Mouse (Mus musculus) heart, embryonic 12.5 days (tissue): ENCODE data around the gene Zbtb5. TPM values are rescaled to one million over a fixed set of nuclear protein-coding genes. Genes with fewer than 3 reads are reported as not detected.
"Not testable (repeated sequence)": the region's sequence is repeated elsewhere in the genome, so short reads cannot be mapped to it uniquely, and the experiment has no call there.

Source experiments
- ATAC-seq: fragments of 200-750 bp; cut with Nextera tagmentation; 2 replicates; pipeline ENCODE4 v1.8.0; 2017; ENCODE audit warnings: moderate TSS enrichment, moderate library complexity; ENCODE audit not compliant: insufficient number of reproducible peaks, low FRiP score
- H3K27ac ChIP-seq: fragments of 300-500 bp; sonication (generic); 2 replicates; pipeline ENCODE4 v1.5.1; 2016; ENCODE audit warnings: mild to moderate bottlenecking, moderate library complexity; ENCODE audit not compliant: poor library complexity, severe bottlenecking
- H3K27me3 ChIP-seq: fragments of 300-500 bp; sonication (generic); replicated peaks from 2 replicates; pipeline ENCODE4 v1.6.1; 2016; ENCODE audit warnings: mild to moderate bottlenecking, moderate library complexity
- H3K36me3 ChIP-seq: fragments of 300-500 bp; sonication (generic); 2 replicates; pipeline ENCODE4 v1.6.1; 2016; ENCODE audit warnings: mild to moderate bottlenecking, moderate library complexity
- H3K4me1 ChIP-seq: fragments of 300-500 bp; sonication (generic); replicated peaks from 2 replicates; pipeline ENCODE4 v1.6.1; 2016; ENCODE audit warnings: mild to moderate bottlenecking
- H3K4me2 ChIP-seq: fragments of 300-500 bp; sonication (generic); 2 replicates; pipeline ENCODE4 v1.6.1; 2016; ENCODE audit warnings: mild to moderate bottlenecking, moderate library complexity
- H3K4me3 ChIP-seq: fragments of 300-500 bp; sonication (generic); 2 replicates; pipeline ENCODE4 v1.5.1; 2016; ENCODE audit warnings: mild to moderate bottlenecking
- H3K9ac ChIP-seq: fragments of 300-500 bp; sonication (generic); 2 replicates; pipeline ENCODE4 v1.6.1; 2016; ENCODE audit warnings: mild to moderate bottlenecking, moderate library complexity
- H3K9me3 ChIP-seq: fragments of 300-500 bp; sonication (generic); replicated peaks from 2 replicates; pipeline ENCODE4 v1.6.1; 2016; ENCODE audit warnings: mild to moderate bottlenecking, moderate library complexity
- WGBS: fragments of 180-500 bp; shearing (Covaris S2); methylation state at CpG from one replicate; pipeline ENCODE4 v1.1.7; 2016; 5-methylcytosine and 5-hydroxymethylcytosine counted together
- polyA plus RNA-seq: library from polyadenylated mRNA; unstranded; fragments of >200 nt; fragmentation: Nextera tagmentation; extraction: Ambion mirVana; gene quantifications from 2 replicates; pipeline ENCODE4 v1.2.1, GENCODE M21; 2016

Zbtb5 gene
- polyA plus RNA-seq, 1 experiment from 2014 or later: 20.4 TPM

DNA sequence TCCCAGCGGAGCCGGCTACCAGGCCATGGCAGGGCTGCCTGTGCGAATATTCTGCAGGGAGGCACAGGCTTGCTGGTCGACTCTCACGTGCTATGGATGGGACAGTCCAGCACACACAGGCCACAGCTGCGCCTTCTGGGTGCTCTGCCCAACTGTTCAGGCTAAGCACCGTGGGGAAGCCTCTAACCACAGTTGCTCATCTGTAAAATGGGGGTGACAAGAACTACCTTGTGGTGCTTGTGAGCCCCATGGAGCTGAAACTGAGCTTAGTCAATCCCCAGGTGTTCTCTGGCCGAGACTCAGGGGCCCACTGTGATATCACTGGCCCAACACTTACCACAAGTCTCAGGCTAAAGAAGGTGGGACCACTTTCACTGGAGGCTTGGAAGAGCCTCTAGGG lies 44.8 kb downstream of the Zbtb5 start:
- Histone ChIP-seq H3K4me1 (no peaks in the 10 kb centered on the region), H3K9ac (no peak overlapping the region), H3K27ac (no peak overlapping the region), H3K4me2 (no peak overlapping the region), H3K27me3 (no peaks in the 10 kb centered on the region; the same call in 1 of the 2 replicates), H3K9me3 (no peaks in the 10 kb centered on the region), H3K4me3 (no peak overlapping the region), H3K36me3 (no peaks in the 10 kb centered on the region)
- WGBS: 81% methylated on average over 8 of the region's 8 CpGs
- ATAC-seq: no peak; the same call in 1 of the 2 replicates

DNA sequence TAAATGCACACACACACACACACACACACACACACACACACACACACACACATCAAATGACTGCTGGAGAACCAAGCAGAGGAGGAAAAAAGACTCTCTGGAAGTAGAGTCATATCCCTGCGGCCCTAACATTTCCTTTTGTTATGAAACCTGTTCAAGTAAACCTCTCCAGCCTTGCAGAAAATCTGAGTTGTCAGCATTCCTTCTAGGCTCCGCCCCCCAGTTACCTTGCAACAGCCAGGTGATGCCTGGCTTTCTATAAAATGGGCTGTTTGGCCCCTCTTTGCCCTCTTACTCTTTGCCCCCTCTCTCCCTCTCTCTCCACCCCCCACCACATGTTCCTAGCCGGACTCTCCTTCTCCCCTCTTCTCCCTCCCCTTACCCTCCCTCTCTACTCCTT lies 46.5 kb downstream of the Zbtb5 start:
- no peak overlapping the region for H3K4me3 ChIP-seq
- H3K27ac ChIP-seq: no peak overlapping the region
- H3K9ac ChIP-seq: no peak overlapping the region
- H3K9me3 ChIP-seq: no peaks in the 10 kb centered on the region
- ATAC-seq: no peak
- no peaks in the 10 kb centered on the region for H3K4me1 ChIP-seq
- H3K36me3 ChIP-seq: no peaks in the 10 kb centered on the region
- 78% methylated on average over 3 of the region's 3 CpGs for WGBS
- H3K4me2 ChIP-seq: no peak overlapping the region
- H3K27me3 ChIP-seq: no peaks in the 10 kb centered on the region; the same call in 1 of the 2 replicates

DNA sequence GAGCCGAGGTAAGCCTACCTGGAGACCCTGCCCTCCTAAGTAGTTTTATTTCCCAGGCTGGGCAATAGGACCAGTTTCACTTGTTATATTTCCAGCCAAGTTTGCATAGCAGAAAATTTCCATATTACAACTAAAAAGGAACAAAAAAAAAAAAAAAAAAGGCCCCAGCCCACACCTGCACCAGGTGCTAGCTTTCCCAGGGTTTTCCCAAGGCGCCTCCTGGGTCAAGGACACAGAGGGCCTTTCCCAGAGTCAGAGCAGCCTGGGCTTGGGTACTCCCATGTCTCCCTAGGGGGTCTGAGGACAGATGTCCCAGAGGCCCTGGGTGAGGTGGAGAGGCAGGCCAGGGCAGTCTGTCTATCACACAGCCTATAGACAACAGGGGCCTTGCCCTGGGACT lies 47.0 kb downstream of the Zbtb5 start:
- Histone ChIP-seq H3K27ac (no peak overlapping the region), H3K9me3 (no peaks in the 10 kb centered on the region), H3K4me3 (no peak overlapping the region), H3K27me3 (no peaks in the 10 kb centered on the region; the same call in 1 of the 2 replicates), H3K4me1 (no peaks in the 10 kb centered on the region), H3K9ac (no peak overlapping the region), H3K36me3 (no peaks in the 10 kb centered on the region), H3K4me2 (no peak overlapping the region)
- 79% methylated on average over 2 of the region's 2 CpGs for WGBS
- ATAC-seq: no peak

DNA sequence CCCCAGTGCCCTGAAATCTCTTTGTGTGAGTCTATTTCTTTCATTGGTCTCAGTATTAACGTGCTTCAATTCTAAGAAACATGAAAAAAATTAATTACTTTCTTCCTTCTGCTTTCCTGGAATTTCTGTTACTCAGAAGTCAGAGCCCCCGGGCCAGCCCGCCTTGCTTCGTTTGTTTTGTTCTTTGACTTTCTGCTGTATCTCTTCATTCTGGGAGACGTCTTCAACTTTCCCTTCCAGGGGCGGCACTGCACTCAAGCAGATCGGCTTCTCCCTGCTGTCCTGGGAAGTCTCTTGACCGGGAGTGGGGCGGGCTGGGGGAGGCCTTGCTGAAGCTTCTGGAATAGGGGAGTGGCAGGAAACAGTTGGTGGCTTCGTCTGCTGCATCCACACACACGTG lies 49.1 kb downstream of the Zbtb5 start:
- Histone ChIP-seq H3K4me3 (no peak overlapping the region), H3K36me3 (no peaks in the 10 kb centered on the region)
- ATAC-seq: no peak

DNA sequence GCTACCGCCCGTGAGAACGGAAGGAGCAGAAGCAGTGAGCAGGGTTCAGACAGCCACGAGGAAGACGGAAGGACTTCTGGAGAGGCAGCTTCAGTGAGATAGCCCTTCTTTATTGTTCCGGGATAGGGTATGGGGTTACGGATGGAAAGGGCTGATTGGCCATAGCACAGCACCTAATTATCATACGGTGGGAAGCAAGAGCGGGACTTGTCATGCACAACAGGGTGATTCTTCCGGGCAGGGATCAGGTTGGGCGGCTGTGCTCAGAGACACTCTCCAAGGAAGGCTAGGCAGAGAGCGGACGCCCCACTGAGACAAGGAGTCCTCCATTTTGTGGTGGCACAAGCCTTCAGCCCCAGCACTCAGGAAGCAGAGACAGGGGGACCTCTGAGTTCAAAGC lies 53.0 kb downstream of the Zbtb5 start:
- Histone ChIP-seq H3K4me2 (no peak overlapping the region), H3K4me1 (no peaks in the 10 kb centered on the region), H3K4me3 (no peak overlapping the region), H3K27ac (no peak overlapping the region), H3K9ac (no peak overlapping the region), H3K36me3 (no peaks in the 10 kb centered on the region), H3K9me3 (no peaks in the 10 kb centered on the region), H3K27me3 (no peaks in the 10 kb centered on the region)
- ATAC-seq: no peak
- 86% methylated on average over 13 of the region's 13 CpGs for whole genome bisulfite sequencing

More for the DNA sequence above, 49.1 kb downstream of the Zbtb5 start:
- Histone ChIP-seq H3K4me1 (no peaks in the 10 kb centered on the region), H3K27ac (no peak overlapping the region), H3K4me2 (no peak overlapping the region), H3K9me3 (no peaks in the 10 kb centered on the region), H3K27me3 (no peaks in the 10 kb centered on the region; the same call in 1 of the 2 replicates), H3K9ac (no peak overlapping the region)
- 66% methylated on average over 11 of the region's 11 CpGs for WGBS

DNA sequence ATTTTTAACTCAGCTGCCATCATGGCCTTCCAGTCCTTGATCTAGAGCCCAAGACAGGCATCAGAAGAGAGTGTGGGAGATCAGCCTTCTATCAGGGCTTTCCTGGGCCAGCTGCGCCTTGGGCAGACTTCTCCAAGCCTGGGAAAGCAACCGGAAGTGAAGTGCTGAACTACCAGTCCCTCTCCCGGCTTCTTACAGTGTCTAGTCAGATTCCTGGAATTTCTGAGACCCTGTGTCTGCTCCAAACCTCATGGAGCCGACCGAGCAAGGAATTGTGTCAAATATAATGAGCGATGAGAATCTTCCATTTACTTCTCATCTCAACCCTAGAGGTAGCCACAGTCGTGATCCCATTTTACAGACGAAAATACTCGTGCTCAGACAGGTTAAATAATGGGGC lies 53.4 kb downstream of the Zbtb5 start:
- no peaks in the 10 kb centered on the region for H3K36me3 ChIP-seq
- H3K27ac ChIP-seq: no peak overlapping the region
- no peaks in the 10 kb centered on the region for H3K9me3 ChIP-seq
- H3K4me2 ChIP-seq: no peak overlapping the region
- no peak overlapping the region for H3K9ac ChIP-seq
- WGBS: 77% methylated on average over 9 of the region's 9 CpGs
- no peaks in the 10 kb centered on the region for H3K4me1 ChIP-seq
- H3K4me3 ChIP-seq: no peak overlapping the region
- H3K27me3 ChIP-seq: no peaks in the 10 kb centered on the region
- ATAC-seq: no peak

DNA sequence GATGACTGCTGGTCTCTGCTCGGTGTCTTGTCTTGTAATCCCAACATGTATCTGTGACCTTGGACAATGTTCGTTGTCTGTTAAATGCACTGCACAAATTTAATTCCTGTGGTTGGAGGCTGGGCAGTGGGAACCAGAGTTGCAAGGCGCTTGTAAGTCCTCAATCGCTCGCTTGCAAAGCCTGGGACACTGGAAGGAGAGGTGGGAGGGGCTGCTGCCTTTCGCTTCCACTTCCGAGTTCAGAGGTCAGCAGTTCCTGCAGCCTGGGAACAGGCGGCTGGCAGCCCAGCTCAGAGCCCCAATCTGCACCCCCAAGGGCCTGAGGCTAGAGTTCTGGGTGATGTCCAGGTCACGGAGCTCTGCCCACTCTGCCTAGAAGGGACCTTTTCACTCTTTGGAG lies 59.2 kb downstream of the Zbtb5 start:
- 68% methylated on average over 9 of the region's 9 CpGs for WGBS
- no peak overlapping the region for H3K4me2 ChIP-seq
- H3K9ac ChIP-seq: no peak overlapping the region
- H3K4me1 ChIP-seq: no peaks in the 10 kb centered on the region
- H3K27me3 ChIP-seq: no peaks in the 10 kb centered on the region
- H3K4me3 ChIP-seq: no peak overlapping the region
- H3K36me3 ChIP-seq: no peaks in the 10 kb centered on the region
- no peak for ATAC-seq
- H3K9me3 ChIP-seq: no peaks in the 10 kb centered on the region
- no peak overlapping the region for H3K27ac ChIP-seq

DNA sequence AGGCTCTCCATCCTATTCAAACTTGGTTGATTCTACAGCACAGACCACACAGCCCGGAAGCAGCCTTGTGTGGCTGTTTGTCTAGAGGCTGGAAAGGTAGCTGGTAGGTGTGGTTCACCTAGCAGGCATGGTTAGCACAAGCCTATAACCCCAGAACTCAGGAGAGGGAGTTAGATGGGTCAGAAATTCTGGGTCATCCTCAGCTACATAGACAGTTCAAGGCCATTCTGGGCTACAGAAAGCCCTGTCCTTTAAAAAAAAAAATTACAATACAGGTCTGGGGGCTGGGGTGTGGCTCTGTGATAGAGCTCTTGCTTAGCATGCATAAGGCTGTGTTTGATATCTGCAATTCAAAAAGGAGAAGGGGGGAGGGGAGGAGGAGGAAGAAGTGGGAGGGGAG lies 63.9 kb downstream of the Zbtb5 start:
- 76% methylated on average over 1 of the region's 1 CpGs for WGBS
- Histone ChIP-seq H3K27me3 (no peaks in the 10 kb centered on the region), H3K4me2 (no peak overlapping the region), H3K27ac (no peak overlapping the region), H3K4me1 (no peaks in the 10 kb centered on the region), H3K9me3 (no peaks in the 10 kb centered on the region), H3K4me3 (no peak overlapping the region), H3K9ac (no peak overlapping the region), H3K36me3 (no peaks in the 10 kb centered on the region)
- no peak for ATAC-seq

DNA sequence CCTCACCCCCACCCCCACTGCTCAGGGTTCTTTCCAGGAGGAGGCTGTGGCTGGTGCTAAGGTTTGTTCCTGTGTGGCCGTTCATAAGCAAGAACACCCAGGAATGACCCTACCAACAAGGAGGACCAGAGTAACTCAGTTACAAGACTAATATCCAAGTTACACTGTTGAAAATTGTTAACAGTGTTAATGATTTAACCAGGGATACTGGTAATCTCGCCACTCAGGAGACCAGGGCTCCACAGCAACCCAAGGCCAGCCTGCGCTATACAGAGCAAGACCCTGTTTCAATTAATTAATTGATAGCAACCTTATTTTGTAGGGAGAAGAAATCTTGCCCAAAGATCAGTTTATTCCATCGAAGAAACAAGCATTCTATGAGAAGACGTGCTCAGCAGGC lies 64.7 kb downstream of the Zbtb5 start:
- H3K9me3 ChIP-seq: no peaks in the 10 kb centered on the region
- H3K27ac ChIP-seq: no peak overlapping the region
- ATAC-seq: no peak
- H3K27me3 ChIP-seq: no peaks in the 10 kb centered on the region
- no peaks in the 10 kb centered on the region for H3K4me1 ChIP-seq
- no peak overlapping the region for H3K4me2 ChIP-seq
- H3K9ac ChIP-seq: no peak overlapping the region
- WGBS: 88% methylated on average over 5 of the region's 5 CpGs
- H3K4me3 ChIP-seq: no peak overlapping the region
- H3K36me3 ChIP-seq: no peaks in the 10 kb centered on the region

DNA sequence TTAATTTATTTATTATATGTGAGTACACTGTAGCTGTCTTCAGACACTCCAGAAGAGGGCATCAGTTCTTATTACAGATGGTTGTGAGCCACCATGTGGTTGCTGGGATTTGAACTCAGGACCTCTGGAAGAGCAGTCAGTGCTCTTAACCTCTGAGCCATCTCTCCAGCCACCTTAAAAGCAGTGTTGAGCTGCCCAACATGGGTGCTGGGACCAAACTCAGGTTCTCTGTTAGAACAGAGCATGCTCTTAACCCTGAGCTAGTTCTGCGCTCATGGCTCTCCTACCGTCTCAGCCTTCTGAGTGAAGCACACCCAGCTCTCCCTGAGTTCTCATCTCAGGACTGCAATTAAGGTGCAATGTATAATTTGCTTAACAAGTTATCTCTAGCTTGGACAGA lies 66.1 kb downstream of the Zbtb5 start:
- 100% methylated on average over 2 of the region's 2 CpGs for WGBS

DNA sequence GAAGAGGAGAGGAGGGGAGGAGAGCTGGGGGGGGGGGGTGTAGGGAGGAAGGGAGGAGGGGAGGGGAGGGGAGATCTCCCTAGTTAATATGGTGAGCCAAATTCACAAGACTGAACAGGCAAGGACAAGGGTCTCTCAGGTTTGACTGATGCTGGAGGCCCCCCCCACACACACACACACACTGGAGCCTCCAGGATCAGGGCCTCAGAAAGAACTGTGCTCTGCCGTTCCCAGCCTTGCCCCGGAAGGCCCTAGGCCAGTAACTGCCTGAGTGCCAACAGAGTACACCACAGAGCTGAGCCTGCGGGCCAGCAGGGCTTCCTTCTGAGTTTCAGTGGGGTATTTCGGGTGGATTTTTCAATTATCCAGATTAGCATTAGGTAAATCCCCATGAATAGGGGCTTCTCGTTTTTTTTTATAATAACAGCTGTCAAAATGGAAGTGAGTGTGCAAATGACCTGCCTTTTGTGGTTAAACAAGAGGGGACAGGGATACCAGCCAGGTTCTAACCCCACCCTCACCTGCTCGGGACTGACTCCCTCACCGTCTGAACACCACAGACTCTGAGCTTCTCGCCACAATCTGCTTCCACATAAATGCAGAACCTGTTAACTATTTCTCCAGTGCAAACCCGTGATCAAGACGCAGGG lies 67.7 kb downstream of the Zbtb5 start:
- ATAC-seq: no peak
- H3K4me2 ChIP-seq: no peak overlapping the region
- WGBS: 73% methylated on average over 10 of the region's 10 CpGs
- H3K4me3 ChIP-seq: no peak overlapping the region
- no peak overlapping the region for H3K9ac ChIP-seq
- no peak overlapping the region for H3K27ac ChIP-seq
- H3K27me3 ChIP-seq: no peaks in the 10 kb centered on the region; the same call in 1 of the 2 replicates
- no peaks in the 10 kb centered on the region for H3K9me3 ChIP-seq
- H3K36me3 ChIP-seq: no peaks in the 10 kb centered on the region
- H3K4me1 ChIP-seq: no peaks in the 10 kb centered on the region

More for the DNA sequence above, 66.1 kb downstream of the Zbtb5 start:
- H3K4me3 ChIP-seq, H3K27ac ChIP-seq, H3K9ac ChIP-seq, H3K9me3 ChIP-seq, H3K27me3 ChIP-seq, H3K4me1 ChIP-seq, H3K4me2 ChIP-seq, ATAC-seq, H3K36me3 ChIP-seq: not testable (repeated sequence)

DNA sequence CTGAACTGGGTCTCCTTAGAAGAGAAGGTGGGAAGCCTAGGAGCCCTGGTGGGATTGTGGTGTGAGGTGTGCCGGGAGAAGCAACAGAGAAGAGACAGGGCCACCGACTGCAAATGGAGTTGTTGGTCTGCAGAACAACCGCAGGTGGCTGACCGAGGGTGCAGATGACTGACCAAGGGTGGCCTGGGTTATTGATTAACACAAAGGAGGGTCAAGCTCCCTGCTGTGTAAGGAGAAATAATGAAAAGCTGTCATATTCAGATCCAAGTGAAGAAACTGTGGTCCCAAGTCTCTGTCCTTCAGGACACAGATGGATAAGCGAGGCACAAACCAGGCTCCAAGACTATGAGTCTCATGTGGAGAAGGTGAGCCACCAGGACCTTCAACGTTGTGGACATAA lies 68.7 kb downstream of the Zbtb5 start:
- no peak overlapping the region for H3K9ac ChIP-seq
- no peak for ATAC-seq
- WGBS: 77% methylated on average over 6 of the region's 6 CpGs
- no peak overlapping the region for H3K27ac ChIP-seq
- no peaks in the 10 kb centered on the region for H3K4me1 ChIP-seq
- no peak overlapping the region for H3K4me3 ChIP-seq
- H3K9me3 ChIP-seq: no peaks in the 10 kb centered on the region
- no peak overlapping the region for H3K4me2 ChIP-seq
- H3K27me3 ChIP-seq: no peaks in the 10 kb centered on the region; the same call in 1 of the 2 replicates
- H3K36me3 ChIP-seq: no peaks in the 10 kb centered on the region
